In genomic region chr13:117984339-117984738, GRCm38 (mm10) we compare ENCODE assay signal across 28 mouse cellular contexts.
DNase-seq lines count a peak whose midpoint lies in the region; ATAC-seq lines count a peak whose summit lies in the region.
"Had no signal": no experiment of that assay in that cellular context is flagged by ENCODE, and none has a peak within 500 bp of the region (broad histone marks: within the 10 kb centered on the region; RNA-seq: fewer than 3 reads in every experiment).

No protein-coding gene starts in this region.

- no peaks in the 10 kb centered on the region for H3K27me3 ChIP-seq in embryonic facial prominence, embryonic 11.5 days (ENCODE audit: control insufficient read depth, insufficient read depth, low read length)
- H3K27me3 ChIP-seq in limb, embryonic 10.5 days (ENCODE audit: low read depth, poor library complexity, severe bottlenecking) = no peaks in the 10 kb centered on the region
- H3K27me3 ChIP-seq: CH12.LX; forebrain, embryonic 13.5 days; heart, embryonic 12.5 days; heart, embryonic 15.5 days had no signal

- WGBS in embryonic facial prominence, embryonic 11.5 days = 36% methylated on average over 2 of the region's 2 CpGs
- WGBS in limb, embryonic 10.5 days = 36% methylated on average over 2 of the region's 2 CpGs

- no peaks in the 10 kb centered on the region for H3K9me3 ChIP-seq in embryonic facial prominence, embryonic 11.5 days (replicated peaks; ENCODE audit: control insufficient read depth, low read length)
- H3K9me3 ChIP-seq in limb, embryonic 10.5 days (replicated peaks) = no peaks in the 10 kb centered on the region
- H3K9me3 ChIP-seq: forebrain, embryonic 10.5 days; forebrain, embryonic 13.5 days; G1E; heart, embryonic 12.5 days; heart, embryonic 15.5 days had no signal

- no peaks in the 10 kb centered on the region for H3K36me3 ChIP-seq in embryonic facial prominence, embryonic 11.5 days (replicated peaks; ENCODE audit: control insufficient read depth, insufficient read depth, low read depth, low read length)
- no peaks in the 10 kb centered on the region for H3K36me3 ChIP-seq in limb, embryonic 10.5 days
- H3K36me3 ChIP-seq: forebrain, embryonic 10.5 days; G1E; heart, embryonic 12.5 days; heart, embryonic 15.5 days had no signal

- no peak for ATAC-seq in embryonic facial prominence, embryonic 11.5 days (replicated peaks; ENCODE audit: insufficient number of reproducible peaks, low FRiP score, low TSS enrichment, low read depth)
- ATAC-seq: forebrain, embryonic 13.5 days; forebrain, embryonic 16.5 days; hindbrain, postnatal 0 days; intestine, postnatal 0 days; Patski had no signal

- H3K27ac ChIP-seq in embryonic facial prominence, embryonic 11.5 days (replicated peaks; ENCODE audit: low read depth, low read length) = no peak overlapping the region
- no peak overlapping the region for H3K27ac ChIP-seq in limb, embryonic 10.5 days
- H3K27ac ChIP-seq: forebrain, embryonic 10.5 days; forebrain, embryonic 13.5 days; gastrocnemius, adult 2 months; heart, embryonic 15.5 days; hindbrain, embryonic 14.5 days; hindbrain, postnatal 0 days had no signal

- no peaks in the 10 kb centered on the region for H3K4me1 ChIP-seq in embryonic facial prominence, embryonic 11.5 days (ENCODE audit: control insufficient read depth, insufficient read depth, low read length)
- H3K4me1 ChIP-seq in limb, embryonic 10.5 days = peaks cover 16% of the 10 kb centered on the region
- H3K4me1 ChIP-seq: forebrain, embryonic 10.5 days; forebrain, embryonic 13.5 days; heart, embryonic 12.5 days; heart, embryonic 15.5 days had no signal

- no peak overlapping the region for H3K4me2 ChIP-seq in embryonic facial prominence, embryonic 11.5 days (ENCODE audit: low read depth, low read length)
- H3K4me2 ChIP-seq: forebrain, embryonic 13.5 days; heart, embryonic 12.5 days; heart, embryonic 15.5 days; hindbrain, embryonic 14.5 days had no signal

- no peak overlapping the region for H3K4me3 ChIP-seq in embryonic facial prominence, embryonic 11.5 days (ENCODE audit: low read depth, low read length)
- H3K4me3 ChIP-seq in limb, embryonic 10.5 days = no peak overlapping the region
- H3K4me3 ChIP-seq: forebrain, embryonic 10.5 days; forebrain, embryonic 13.5 days; gastrocnemius, adult 2 months; heart, embryonic 12.5 days; heart, embryonic 15.5 days had no signal

- peak; percentile 23 for DNase-seq in embryo, embryonic 11 days
- no peak for DNase-seq in embryo, embryonic 10 days (ENCODE audit: low spot score)
- DNase-seq in embryonic facial prominence, embryonic 11.5 days (ENCODE audit: low spot score) = peak; percentile 63
- DNase-seq in limb, embryonic 10.5 days (ENCODE audit: low spot score) = peak; percentile 33
- no peak for DNase-seq in kidney, adult 18-20 months
- DNase-seq in urinary bladder, postnatal 25 days (ENCODE audit: low spot score) = no peak
- DNase-seq: adrenal gland, postnatal 10 days; adrenal gland, postnatal 36 days; B cell, adult 2 months; cerebellum, adult 18-20 months; cerebellum, adult 9-10 months; cerebellum, postnatal 14 days; gastrocnemius, adult 2 months; gastrocnemius, postnatal 14 days; heart, adult 18-20 months; heart, postnatal 10 days; heart, postnatal 4 days had no signal

- no peak overlapping the region for H3K9ac ChIP-seq in embryonic facial prominence, embryonic 11.5 days (replicated peaks; ENCODE audit: low read length)
- H3K9ac ChIP-seq: forebrain, embryonic 13.5 days; heart, embryonic 12.5 days; heart, embryonic 15.5 days; hindbrain, embryonic 14.5 days had no signal

Comparison
In these comparisons a context has a peak if more than half of its experiments do, and no peak if none do; other contexts are left out.
1. DNase-seq: peak in embryo, embryonic 11 days (single experiment), embryonic facial prominence, embryonic 11.5 days (single experiment) and limb, embryonic 10.5 days (single experiment); none in embryo, embryonic 10 days (single experiment), kidney, adult 18-20 months (single experiment) and urinary bladder, postnatal 25 days (single experiment).